Mouse (Mus musculus) erythroblast, embryonic 14.5 days (primary cell): Measurements from ENCODE around the gene Crx.

Experiments used
- GATA1 ChIP-seq: IDR thresholded peaks from 2 replicates; pipeline ENCODE4 v1.6.1; 2012; ENCODE audit warnings: low read length, inconsistent platforms, mixed read lengths
- TAL1 ChIP-seq: IDR thresholded peaks from 3 replicates; pipeline ENCODE4 v1.6.1; 2012; ENCODE audit warnings: low read length, inconsistent platforms, mixed read lengths

DNA sequence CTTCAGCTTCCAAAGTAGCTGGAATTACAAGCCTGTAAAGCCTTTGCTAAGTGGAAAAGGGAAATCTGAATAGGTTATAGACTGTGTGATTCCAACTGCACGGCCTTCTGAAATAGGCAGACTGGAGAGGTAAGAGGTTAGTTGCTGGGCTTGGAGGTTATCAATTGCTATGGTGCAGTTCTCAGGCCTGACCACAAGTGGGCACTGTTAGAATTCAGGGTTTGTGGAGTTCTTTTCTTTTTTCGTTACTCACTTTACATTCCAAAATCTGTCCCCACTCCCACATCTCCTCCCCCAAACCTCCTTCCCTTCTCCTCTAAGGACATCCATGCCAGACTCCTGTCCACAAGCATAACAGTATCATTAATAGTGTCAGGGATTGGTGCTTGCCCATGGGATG, 34.5 kb upstream of the Crx start:
- TF ChIP-seq TAL1 (no peak), GATA1 (no peak)
